Mouse (Mus musculus): ENCODE results near the gene Mpped2. TPM values are rescaled to one million over a fixed set of nuclear protein-coding genes. Genes with fewer than 3 reads are reported as not detected.

The Mpped2 gene
- polyA plus RNA-seq, 1 experiment from 2014 or later: 136 TPM

- no peak for ATAC-seq (ENCODE audit: insufficient number of reproducible peaks, insufficient read depth, low FRiP score, low TSS enrichment)
- 73% methylated on average over 26 of the region's 26 CpGs for WGBS
- Histone ChIP-seq H3K4me3 (no peak overlapping the region), H3K27me3 (no peaks in the 10 kb centered on the region), H3K36me3 (0 out of 2 replicates have a peak, but pooled peaks cover 2% of the 10 kb centered on the region), H3K9me3 (no peaks in the 10 kb centered on the region), H3K27ac (no peak overlapping the region), H3K4me1 (peaks cover 12% of the 10 kb centered on the region), H3K4me2 (replicated peaks) (no peak overlapping the region), H3K9ac (no peak overlapping the region)
Measured at GRCm38 (mm10) chr2:106781181-106782179, 88.4 kb downstream of the Mpped2 start.

DNA sequence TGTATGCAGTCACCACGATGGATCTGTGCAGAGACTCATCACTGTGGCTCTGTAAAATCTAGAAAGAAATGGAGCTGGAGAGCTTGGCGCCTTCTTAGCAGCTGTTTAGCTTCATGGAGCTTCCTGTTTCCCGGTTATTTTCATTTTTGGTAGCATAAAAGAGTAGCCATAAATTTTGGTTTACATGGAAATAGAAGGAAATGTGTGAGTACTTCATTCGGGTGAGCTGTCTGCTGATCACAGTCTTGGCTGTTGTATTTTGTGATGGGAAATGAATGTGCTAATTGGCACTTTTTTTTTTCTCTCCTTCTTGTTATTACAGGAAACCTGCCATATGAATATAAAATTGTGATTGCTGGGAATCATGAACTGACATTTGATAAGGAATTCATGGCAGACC, 90.2 kb downstream of the Mpped2 start:
- Histone ChIP-seq H3K36me3 (no peaks in the 10 kb centered on the region), H3K4me3 (no peak overlapping the region), H3K27me3 (no peaks in the 10 kb centered on the region), H3K9me3 (no peaks in the 10 kb centered on the region), H3K4me2 (replicated peaks) (no peak overlapping the region), H3K27ac (0 out of 2 replicates have a peak overlapping the region, but pooled peaks have one; percentile 41), H3K9ac (no peak overlapping the region), H3K4me1 (peaks cover 20% of the 10 kb centered on the region)
- ATAC-seq (ENCODE audit: insufficient number of reproducible peaks, insufficient read depth, low FRiP score, low TSS enrichment): no peak
- 65% methylated on average over 4 of the region's 4 CpGs for WGBS

- Histone ChIP-seq H3K9me3 (no peaks in the 10 kb centered on the region), H3K27me3 (no peaks in the 10 kb centered on the region), H3K4me3 (no peak overlapping the region), H3K4me2 (replicated peaks) (no peak overlapping the region), H3K4me1 (peaks cover 31% of the 10 kb centered on the region), H3K36me3 (no peaks in the 10 kb centered on the region), H3K27ac (peak overlapping the region; percentile 52; the same call in 1 of the 2 replicates), H3K9ac (no peak overlapping the region)
- ATAC-seq (ENCODE audit: insufficient number of reproducible peaks, insufficient read depth, low FRiP score, low TSS enrichment): no peak
- WGBS: 37% methylated on average over 8 of the region's 8 CpGs
Measured at GRCm38 (mm10) chr2:106788055-106788454, 95.0 kb downstream of the Mpped2 start.

DNA sequence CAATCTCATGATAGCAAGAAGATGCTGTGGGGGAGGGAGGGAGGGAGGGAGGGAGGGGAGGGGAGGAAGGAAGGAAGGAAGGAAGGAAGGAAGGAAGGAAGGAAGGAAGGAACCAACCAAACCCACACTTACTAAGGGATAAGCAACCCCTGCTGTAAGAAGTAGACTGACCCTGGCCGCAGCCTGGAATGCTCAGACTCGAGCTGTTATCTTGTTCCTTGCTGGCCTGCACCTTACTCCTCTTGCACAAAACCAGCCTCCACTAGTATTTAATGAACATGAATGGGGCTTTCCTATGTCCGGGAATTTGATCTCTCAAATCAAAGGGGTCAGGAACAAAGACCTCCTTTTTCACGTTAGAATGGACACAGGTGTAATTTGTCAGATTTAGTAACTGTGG, 95.5 kb downstream of the Mpped2 start:
- no peak overlapping the region for H3K4me3 ChIP-seq
- WGBS: 26% methylated on average over 4 of the region's 4 CpGs
- ATAC-seq (ENCODE audit: insufficient number of reproducible peaks, insufficient read depth, low FRiP score, low TSS enrichment): no peak
- H3K9me3 ChIP-seq: no peaks in the 10 kb centered on the region
- peak overlapping the region; percentile 68 for H3K27ac ChIP-seq
- no peaks in the 10 kb centered on the region for H3K36me3 ChIP-seq
- H3K27me3 ChIP-seq: no peaks in the 10 kb centered on the region
- H3K9ac ChIP-seq: no peak overlapping the region
- H3K4me2 ChIP-seq (replicated peaks): no peak overlapping the region
- peaks cover 31% of the 10 kb centered on the region for H3K4me1 ChIP-seq

GRCm38 (mm10) chr2:106789694-106790328, 96.7 kb downstream of the Mpped2 start:
- Histone ChIP-seq H3K36me3 (no peaks in the 10 kb centered on the region), H3K4me2 (replicated peaks) (0 out of 2 replicates have a peak overlapping the region, but pooled peaks have one; percentile 16), H3K9ac (no peak overlapping the region), H3K9me3 (no peaks in the 10 kb centered on the region), H3K27me3 (no peaks in the 10 kb centered on the region), H3K4me1 (peaks cover 31% of the 10 kb centered on the region), H3K4me3 (no peak overlapping the region), H3K27ac (peak overlapping the region; percentile 85)
- WGBS: 27% methylated on average over 5 of the region's 5 CpGs
- peak; percentile 66; the same call in 1 of the 2 replicates for ATAC-seq (ENCODE audit: insufficient number of reproducible peaks, insufficient read depth, low FRiP score, low TSS enrichment)

- Histone ChIP-seq H3K4me1 (peaks cover 31% of the 10 kb centered on the region), H3K9ac (no peak overlapping the region), H3K36me3 (no peaks in the 10 kb centered on the region), H3K27me3 (no peaks in the 10 kb centered on the region), H3K27ac (peak overlapping the region; percentile 85), H3K4me3 (no peak overlapping the region), H3K4me2 (replicated peaks) (no peak overlapping the region), H3K9me3 (no peaks in the 10 kb centered on the region)
- no peak for ATAC-seq (ENCODE audit: insufficient number of reproducible peaks, insufficient read depth, low FRiP score, low TSS enrichment)
- 47% methylated on average over 3 of the region's 3 CpGs for WGBS
Measured at GRCm38 (mm10) chr2:106790329-106790701, 97.2 kb downstream of the Mpped2 start.

- H3K9ac ChIP-seq: no peak overlapping the region
- ATAC-seq (ENCODE audit: insufficient number of reproducible peaks, insufficient read depth, low FRiP score, low TSS enrichment): peak; percentile 58; the same call in 1 of the 2 replicates
- H3K9me3 ChIP-seq: no peaks in the 10 kb centered on the region
- H3K4me3 ChIP-seq: no peak overlapping the region
- peaks cover 25% of the 10 kb centered on the region for H3K4me1 ChIP-seq
- H3K36me3 ChIP-seq: no peaks in the 10 kb centered on the region
- WGBS: 8% methylated on average over 7 of the region's 7 CpGs
- H3K27me3 ChIP-seq: no peaks in the 10 kb centered on the region
- peak overlapping the region; percentile 66 for H3K27ac ChIP-seq
- H3K4me2 ChIP-seq (replicated peaks): peak overlapping the region; percentile 34
Measured at GRCm38 (mm10) chr2:106796246-106796645, 103.2 kb downstream of the Mpped2 start.

- no peak overlapping the region for H3K27ac ChIP-seq
- 30% methylated on average over 3 of the region's 3 CpGs for WGBS
Measured at GRCm38 (mm10) chr2:106797855-106798254, 104.8 kb downstream of the Mpped2 start.

DNA sequence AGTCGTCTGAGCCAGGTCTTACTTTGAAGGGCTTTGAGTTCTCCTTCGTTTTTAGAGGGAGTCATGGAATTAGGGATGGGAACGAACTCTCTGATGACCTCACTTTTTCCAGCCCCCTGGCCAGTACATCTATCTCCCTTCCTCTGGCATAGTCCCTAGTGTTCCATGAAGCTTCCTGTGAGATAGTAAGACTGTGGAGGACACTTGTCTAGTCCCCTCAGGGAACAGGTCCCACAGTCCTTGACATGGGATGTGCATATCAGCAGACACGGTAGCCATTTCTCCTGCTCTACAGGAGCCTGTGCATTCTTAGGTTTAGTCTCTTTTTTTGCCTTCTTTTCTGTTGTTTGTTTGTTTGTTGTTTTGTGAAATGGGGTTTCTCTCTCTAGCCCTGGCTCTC, 105.8 kb downstream of the Mpped2 start:
- H3K4me3 ChIP-seq: no peak overlapping the region
- 62% methylated on average over 4 of the region's 4 CpGs for WGBS

More at GRCm38 (mm10) chr2:106797855-106798254, 104.8 kb downstream of the Mpped2 start:
- Histone ChIP-seq H3K4me1 (peaks cover 25% of the 10 kb centered on the region), H3K27me3 (no peaks in the 10 kb centered on the region), H3K9me3 (no peaks in the 10 kb centered on the region), H3K4me3 (no peak overlapping the region), H3K4me2 (replicated peaks) (no peak overlapping the region), H3K36me3 (0 out of 2 replicates have a peak, but pooled peaks cover 3% of the 10 kb centered on the region), H3K9ac (no peak overlapping the region)
- no peak for ATAC-seq (ENCODE audit: insufficient number of reproducible peaks, insufficient read depth, low FRiP score, low TSS enrichment)

GRCm38 (mm10) chr2:106815898-106816297, 122.8 kb downstream of the Mpped2 start:
- no peak overlapping the region for H3K4me2 ChIP-seq (replicated peaks)
- WGBS: 88% methylated on average over 3 of the region's 3 CpGs

More for the DNA sequence above, 105.8 kb downstream of the Mpped2 start:
- no peak overlapping the region for H3K4me2 ChIP-seq (replicated peaks)
- no peak overlapping the region for H3K9ac ChIP-seq
- no peaks in the 10 kb centered on the region for H3K9me3 ChIP-seq
- H3K27ac ChIP-seq: no peak overlapping the region
- peaks cover 25% of the 10 kb centered on the region for H3K4me1 ChIP-seq
- ATAC-seq (ENCODE audit: insufficient number of reproducible peaks, insufficient read depth, low FRiP score, low TSS enrichment): no peak
- no peaks in the 10 kb centered on the region for H3K27me3 ChIP-seq
- H3K36me3 ChIP-seq: 0 out of 2 replicates have a peak, but pooled peaks cover 5% of the 10 kb centered on the region

GRCm38 (mm10) chr2:106821292-106821691, 128.2 kb downstream of the Mpped2 start:
- Histone ChIP-seq H3K4me1 (0 out of 2 replicates have a peak, but pooled peaks cover 16% of the 10 kb centered on the region), H3K9ac (no peak overlapping the region), H3K27me3 (no peaks in the 10 kb centered on the region), H3K36me3 (no peaks in the 10 kb centered on the region), H3K27ac (no peak overlapping the region), H3K4me3 (no peak overlapping the region), H3K9me3 (no peaks in the 10 kb centered on the region), H3K4me2 (replicated peaks) (no peak overlapping the region)
- 53% methylated on average over 8 of the region's 8 CpGs for WGBS
- peak; percentile 41; the same call in 1 of the 2 replicates for ATAC-seq (ENCODE audit: insufficient number of reproducible peaks, insufficient read depth, low FRiP score, low TSS enrichment)

More at GRCm38 (mm10) chr2:106815898-106816297, 122.8 kb downstream of the Mpped2 start:
- Histone ChIP-seq H3K27ac (no peak overlapping the region), H3K9me3 (no peaks in the 10 kb centered on the region), H3K4me3 (no peak overlapping the region), H3K36me3 (no peaks in the 10 kb centered on the region), H3K4me1 (no peaks in the 10 kb centered on the region), H3K9ac (no peak overlapping the region), H3K27me3 (no peaks in the 10 kb centered on the region)
- no peak for ATAC-seq (ENCODE audit: insufficient number of reproducible peaks, insufficient read depth, low FRiP score, low TSS enrichment)

Data from embryonic facial prominence, embryonic 12.5 days (tissue).